ENCODE assay signal across 8 mouse cellular contexts in genomic region chr12:81780271-81781093, GRCm38 (mm10). TPM values are rescaled to one million over a fixed set of nuclear protein-coding genes. Genes with fewer than 3 reads are reported as not detected.
DNase-seq lines count a peak whose midpoint lies in the region; ATAC-seq and TF ChIP-seq lines count a peak whose summit lies in the region.

No protein-coding gene starts in this region.

- TF ChIP-seq EP300 in heart, adult 2 months (IDR thresholded peaks at IDR 0.05; ENCODE audit: insufficient read depth, low read depth, low read length), result no peak

- DNase-seq in heart, adult 2 months, result peak in 1 of 2 experiments; percentile 41
- no peak for DNase-seq in heart, postnatal 25 days (ENCODE audit: low spot score)
- DNase-seq in brain, adult 2 months (ENCODE audit: low read depth, low spot score), result peak; percentile 34
- DNase-seq in lung, adult 18-20 months, result peak; percentile 16 to 42
- peak; percentile 41 for DNase-seq in urinary bladder, postnatal 25 days (ENCODE audit: low spot score)

- peak overlapping the region; percentile 64 for H3K4me3 ChIP-seq in heart, adult 2 months
- H3K4me3 ChIP-seq in forebrain, embryonic 12.5 days (replicated peaks), result peak overlapping the region; percentile 63
- peak overlapping the region; percentile 74 for H3K4me3 ChIP-seq in intestine, embryonic 15.5 days (replicated peaks)
- H3K4me3 ChIP-seq in neural tube, embryonic 14.5 days (ENCODE audit: low read depth, low read length), result peak overlapping the region; percentile 88

- ATAC-seq in forebrain, embryonic 12.5 days (ENCODE audit: low FRiP score), result peak; percentile 49
- ATAC-seq in intestine, embryonic 15.5 days, result peak; percentile 39
- peak; percentile 7 for ATAC-seq in neural tube, embryonic 14.5 days (ENCODE audit: low read depth)

- TF ChIP-seq POLR2A in heart, adult 2 months (IDR thresholded peaks at IDR 0.05; ENCODE audit: insufficient read depth, low read depth, low read length), result no peak

- H3K4me2 ChIP-seq in forebrain, embryonic 12.5 days, result peak overlapping the region; percentile 73
- peak overlapping the region; percentile 90 for H3K4me2 ChIP-seq in intestine, embryonic 15.5 days (replicated peaks)
- H3K4me2 ChIP-seq in neural tube, embryonic 14.5 days (ENCODE audit: low read depth, low read length), result peak overlapping the region; percentile 47

- intact Hi-C loops in heart, adult 2 months (cut with DNase I), result no loop called here
- intact Hi-C loops in heart, postnatal 25 days (cut with DNase I), result no loop called here

- peak overlapping the region; percentile 11 for H3K9ac ChIP-seq in heart, adult 2 months (ENCODE audit: low read depth, low read length)
- H3K9ac ChIP-seq in forebrain, embryonic 12.5 days, result peak overlapping the region; percentile 74
- H3K9ac ChIP-seq in intestine, embryonic 15.5 days, result peak overlapping the region; percentile 71
- H3K9ac ChIP-seq in neural tube, embryonic 14.5 days (replicated peaks; ENCODE audit: low read depth, low read length), result peak overlapping the region; percentile 82

- H3K9me3 ChIP-seq in forebrain, embryonic 12.5 days, result no peaks in the 10 kb centered on the region
- no peaks in the 10 kb centered on the region for H3K9me3 ChIP-seq in intestine, embryonic 15.5 days
- no peaks in the 10 kb centered on the region for H3K9me3 ChIP-seq in neural tube, embryonic 14.5 days (ENCODE audit: control insufficient read depth, low read length)

- peaks cover 6% of the 10 kb centered on the region for H3K27me3 ChIP-seq in heart, adult 2 months (ENCODE audit: control insufficient read depth, insufficient read depth, low read length)
- H3K27me3 ChIP-seq in forebrain, embryonic 12.5 days, result peaks cover 35% of the 10 kb centered on the region
- H3K27me3 ChIP-seq in intestine, embryonic 15.5 days (replicated peaks), result peaks cover 9% of the 10 kb centered on the region
- H3K27me3 ChIP-seq in neural tube, embryonic 14.5 days (ENCODE audit: control insufficient read depth, insufficient read depth, low read length), result 0 out of 2 replicates have a peak, but pooled peaks cover 3% of the 10 kb centered on the region

- H3K79me2 ChIP-seq in heart, adult 2 months (replicated peaks; ENCODE audit: control insufficient read depth, insufficient read depth, low read length), result no peaks in the 10 kb centered on the region

- no peak for TF ChIP-seq CTCF in heart, adult 2 months (IDR thresholded peaks at IDR 0.05)

- H3K27ac ChIP-seq in heart, adult 2 months, result no peak overlapping the region
- peak overlapping the region; percentile 74 for H3K27ac ChIP-seq in forebrain, embryonic 12.5 days
- peak overlapping the region; percentile 86 for H3K27ac ChIP-seq in intestine, embryonic 15.5 days
- H3K27ac ChIP-seq in neural tube, embryonic 14.5 days (ENCODE audit: low read depth, low read length), result peak overlapping the region; percentile 77

- no peaks in the 10 kb centered on the region for H3K4me1 ChIP-seq in heart, adult 2 months (ENCODE audit: control insufficient read depth, insufficient read depth, low read length)
- H3K4me1 ChIP-seq in forebrain, embryonic 12.5 days, result peaks cover 28% of the 10 kb centered on the region
- peaks cover 6% of the 10 kb centered on the region for H3K4me1 ChIP-seq in intestine, embryonic 15.5 days (replicated peaks)
- H3K4me1 ChIP-seq in neural tube, embryonic 14.5 days (ENCODE audit: control insufficient read depth, insufficient read depth, low read length), result peaks cover 8% of the 10 kb centered on the region

- 1% methylated on average over 82 of the region's 91 CpGs for WGBS in heart, adult 2 months
- WGBS in forebrain, embryonic 12.5 days, result 0% methylated on average over 64 of the region's 91 CpGs
- WGBS in intestine, embryonic 15.5 days, result under 1% methylated on average over 90 of the region's 91 CpGs
- WGBS in neural tube, embryonic 14.5 days, result 1% methylated on average over 78 of the region's 91 CpGs

- no peaks in the 10 kb centered on the region for H3K36me3 ChIP-seq in heart, adult 2 months (ENCODE audit: control insufficient read depth, insufficient read depth, low read length)
- no peaks in the 10 kb centered on the region for H3K36me3 ChIP-seq in forebrain, embryonic 12.5 days (replicated peaks)
- no peaks in the 10 kb centered on the region for H3K36me3 ChIP-seq in intestine, embryonic 15.5 days
- no peaks in the 10 kb centered on the region for H3K36me3 ChIP-seq in neural tube, embryonic 14.5 days (ENCODE audit: control insufficient read depth, insufficient read depth, low read length)

RNA-seq across cellular contexts. Expression of gene Map3k9, which starts 0.5 kb away (rescaled TPM):
- total RNA-seq in heart, adult 2 months (2021), result under 1 TPM; 0.08 to 0.20 TPM
- 0.20 and 0.29 TPM in 2 replicates for polyA plus RNA-seq in heart, adult 2 months (2012; rRNA removed)
- total RNA-seq in heart, postnatal 25 days (2021), result under 1 TPM; 0.25 to 0.29 TPM
- 5.3 and 5.7 TPM in 2 replicates for polyA plus RNA-seq in forebrain, embryonic 12.5 days (2016; fragmentation: Nextera tagmentation; extraction: Ambion mirVana)
- polyA plus RNA-seq in intestine, embryonic 15.5 days (2015; fragmentation: Nextera tagmentation; extraction: Ambion mirVana), result 2.4 TPM in 2 replicates
- polyA plus RNA-seq in neural tube, embryonic 14.5 days (2014; fragmentation: Nextera tagmentation; extraction: Ambion mirVana), result 12.2 and 14.2 TPM in 2 replicates

Comparison
In these comparisons a context has a peak if more than half of its experiments do, and no peak if none do; other contexts are left out.
1. H3K9ac ChIP-seq: peak in every context shown above with its lines; median percentile 82 in neural tube, embryonic 14.5 days; 74 in forebrain, embryonic 12.5 days; 71 in intestine, embryonic 15.5 days; 11 in heart, adult 2 months.